Mouse (Mus musculus) urinary bladder, postnatal 4 days (tissue): ENCODE results near the gene Itgb5.

Experiments
- DNase-seq, 2 experiments: peaks; one replicate each; pipeline ENCODE4 v3.0.0; 2021 to 2022; ENCODE audit warnings: low spot score in 2 of 2

Itgb5 gene

DNA sequence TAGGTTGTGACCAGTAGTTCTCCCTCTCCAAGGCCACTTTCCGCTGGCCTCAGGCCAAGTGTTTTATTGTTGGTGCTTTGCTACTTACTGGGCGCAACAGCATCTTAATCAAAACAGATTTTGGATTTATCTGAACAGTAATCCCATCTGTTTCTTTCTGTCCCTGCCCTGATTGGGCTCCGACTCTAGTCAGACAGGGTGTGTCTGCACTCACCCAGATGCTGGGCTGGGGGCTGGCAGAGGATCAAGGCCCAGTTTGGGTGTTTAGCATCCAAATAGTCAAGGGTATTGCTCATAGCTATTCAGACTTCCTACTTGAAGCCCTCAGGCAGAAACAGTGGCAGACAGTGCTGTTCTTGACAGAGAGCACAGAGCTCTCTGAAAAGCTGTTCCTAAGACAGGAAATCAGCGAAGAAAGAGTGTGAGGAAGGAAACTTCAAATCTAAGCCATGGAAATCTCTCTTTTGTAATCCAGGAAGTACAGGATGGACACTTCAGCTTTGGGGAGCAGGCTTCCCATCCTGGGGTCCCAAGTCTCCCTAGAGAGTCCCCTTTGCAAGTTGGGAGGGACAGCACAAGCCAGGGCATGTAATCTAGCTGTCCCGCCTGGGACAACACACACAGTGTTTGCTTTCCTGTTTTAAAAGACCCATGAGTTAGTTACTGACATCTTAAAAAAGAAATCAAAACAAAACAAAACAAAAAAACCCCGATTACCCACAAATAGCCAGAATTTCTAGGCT is 48.7 kb downstream of the Itgb5 start:
- peak; percentile 68 to 70 for DNase-seq

DNA sequence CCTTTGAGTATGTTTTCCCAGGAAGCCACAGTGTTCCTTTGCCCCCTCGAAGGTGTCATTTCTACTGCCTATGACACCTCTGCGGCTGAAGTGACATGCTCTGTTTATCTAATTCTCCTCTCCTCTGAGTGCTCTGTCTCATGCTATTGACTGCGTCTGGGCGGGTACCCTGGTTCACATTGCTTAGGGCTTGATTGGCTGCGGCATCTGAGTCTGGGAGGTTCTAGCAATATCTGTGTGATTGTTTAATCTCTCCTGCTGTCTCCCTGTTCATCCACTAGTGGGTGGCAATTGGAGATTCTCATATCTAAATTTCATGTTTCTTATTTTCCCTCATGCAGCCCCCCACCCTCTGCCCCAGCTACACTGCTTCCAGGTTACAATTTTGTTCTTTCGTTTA is 49.6 kb downstream of the Itgb5 start:
- no peak for DNase-seq

GRCm38 (mm10) chr16:33879556-33879955 is 50.1 kb downstream of the Itgb5 start:
- no peak for DNase-seq

- DNase-seq: no peak
These were observed 51.3 kb downstream of the Itgb5 start for GRCm38 (mm10) chr16:33880765-33881164.

GRCm38 (mm10) chr16:33882540-33882939 is 53.1 kb downstream of the Itgb5 start:
- peak in 1 of 2 experiments; percentile 48 for DNase-seq

GRCm38 (mm10) chr16:33883046-33883975 is 53.8 kb downstream of the Itgb5 start:
- peak in 1 of 2 experiments; percentile 61 for DNase-seq

DNA sequence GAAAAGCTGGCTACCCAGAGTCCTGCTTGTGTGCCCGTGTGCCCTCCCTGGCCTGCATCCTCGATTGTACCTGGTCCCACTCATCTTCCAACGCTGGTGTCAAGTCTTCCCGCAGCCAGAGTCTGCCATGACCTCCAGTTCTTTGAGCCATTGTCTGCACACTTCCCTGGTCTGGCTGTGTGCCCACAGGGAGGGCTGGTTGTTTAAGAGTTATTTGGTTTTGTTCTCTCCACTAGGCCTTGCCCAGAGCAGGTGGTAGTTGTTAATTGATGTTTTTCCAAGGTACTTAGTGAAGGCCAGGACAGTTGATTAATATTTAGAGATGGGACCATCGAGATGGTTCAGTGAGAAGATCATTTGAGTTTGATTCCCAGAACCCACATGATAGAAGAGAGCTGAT is 54.7 kb downstream of the Itgb5 start:
- DNase-seq: no peak

GRCm38 (mm10) chr16:33885021-33885471 is 55.6 kb downstream of the Itgb5 start:
- no peak for DNase-seq

DNA sequence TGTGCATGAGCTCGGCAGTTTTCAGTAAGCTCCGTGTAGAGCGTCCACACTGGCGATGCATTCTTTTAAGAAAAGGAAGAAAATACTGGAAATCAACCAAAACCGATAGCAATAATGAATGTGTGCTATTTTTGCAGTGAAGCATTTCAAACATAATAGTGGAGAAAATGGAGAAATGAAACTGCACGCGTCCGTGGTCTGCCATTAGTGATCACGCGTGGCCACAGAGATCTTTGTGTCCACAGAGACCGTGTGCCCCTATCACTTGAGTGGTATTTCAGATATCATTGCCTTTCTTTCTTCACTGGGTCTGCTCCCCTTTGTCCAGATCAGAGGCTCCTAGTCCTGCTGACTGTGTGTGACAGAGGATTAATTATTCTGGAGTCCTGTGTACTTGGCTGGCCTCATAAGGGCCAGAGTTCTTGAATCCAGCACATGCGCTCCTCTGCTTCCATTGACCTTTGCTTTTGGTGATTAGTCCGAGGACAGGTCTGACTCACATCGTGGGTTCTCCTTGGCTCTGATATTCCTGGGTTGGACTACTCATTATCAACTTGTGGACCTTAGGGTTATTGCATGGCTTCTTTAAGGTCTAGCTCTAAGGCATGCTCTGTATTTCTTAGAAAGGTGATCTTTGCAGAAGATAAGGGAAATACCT is 56.3 kb downstream of the Itgb5 start:
- no peak for DNase-seq

DNA sequence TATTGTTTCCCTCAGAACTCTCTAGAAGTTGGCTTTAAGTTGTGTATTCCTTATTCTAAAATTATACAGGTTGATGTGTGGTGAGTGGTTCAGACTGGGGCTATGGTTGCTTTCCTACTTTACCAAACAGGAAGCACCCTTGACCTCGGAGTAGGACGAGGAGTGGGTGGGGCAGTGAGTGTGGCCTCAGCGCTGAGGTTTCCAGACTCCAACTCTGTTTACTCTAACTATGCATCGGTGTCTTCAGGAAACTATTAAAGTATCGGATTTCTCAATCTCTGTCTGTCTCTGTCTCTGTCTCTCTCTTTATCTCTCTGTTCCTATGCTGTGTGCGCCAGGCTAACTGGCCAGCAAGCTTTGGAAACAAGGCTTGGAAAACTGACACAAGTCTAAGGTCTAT is 57.2 kb downstream of the Itgb5 start:
- DNase-seq: no peak

GRCm38 (mm10) chr16:33887981-33888380 is 58.5 kb downstream of the Itgb5 start:
- DNase-seq: no peak

DNA sequence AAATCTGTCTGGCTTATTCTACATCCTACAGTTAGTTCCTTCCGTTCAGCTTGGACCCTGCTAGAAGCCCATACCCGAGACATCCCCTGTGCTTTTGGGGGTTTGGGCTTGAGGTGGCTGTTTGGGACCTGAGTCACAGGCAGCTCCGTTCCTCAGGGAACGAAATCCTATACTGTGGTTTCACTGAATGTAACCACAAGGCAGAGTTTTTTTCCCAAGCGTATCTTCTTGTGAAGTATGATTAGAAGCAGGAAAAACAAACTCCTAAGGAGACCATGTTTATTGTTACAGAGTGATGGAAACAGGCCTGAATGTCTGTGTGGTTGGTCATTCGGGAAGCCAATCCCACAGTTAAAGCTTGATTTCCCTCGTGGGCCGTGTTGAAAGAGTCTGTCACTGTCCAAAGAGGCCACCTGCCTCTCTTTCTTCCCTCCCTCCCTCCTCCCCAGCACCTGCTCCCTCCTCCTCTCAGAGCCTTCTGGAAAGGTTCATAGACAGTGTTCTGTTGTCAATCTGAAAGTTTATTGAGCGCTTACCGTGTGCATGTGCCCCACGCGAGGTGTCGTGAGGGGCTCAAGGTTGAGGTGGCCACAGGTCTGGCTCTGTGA is 59.6 kb downstream of the Itgb5 start:
- no peak for DNase-seq

GRCm38 (mm10) chr16:33891099-33891498 is 61.6 kb downstream of the Itgb5 start:
- no peak for DNase-seq

GRCm38 (mm10) chr16:33891561-33892281 is 62.3 kb downstream of the Itgb5 start:
- peak; percentile 75 to 92 for DNase-seq

GRCm38 (mm10) chr16:33892539-33892938 is 63.1 kb downstream of the Itgb5 start:
- no peak for DNase-seq

DNA sequence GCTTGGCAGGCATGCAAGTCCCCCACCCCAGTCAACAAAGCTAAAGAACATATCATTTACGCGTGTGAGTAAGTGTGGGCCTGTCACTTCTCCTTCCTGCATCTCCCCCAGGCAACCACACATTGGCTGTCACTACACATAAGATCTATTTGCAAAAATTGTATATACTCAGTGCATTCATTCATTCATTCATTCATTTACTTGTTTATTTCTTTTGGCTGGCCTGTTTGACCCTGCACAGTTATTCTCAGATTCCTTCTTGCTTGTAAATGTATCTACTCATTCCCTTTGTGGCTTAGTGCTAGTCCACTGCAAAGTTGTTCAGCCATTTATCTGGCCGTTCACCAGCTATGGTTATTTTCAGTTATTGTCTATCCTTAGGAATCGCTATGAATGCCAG is 64.3 kb downstream of the Itgb5 start:
- DNase-seq: no peak

GRCm38 (mm10) chr16:33894449-33894848 is 65.0 kb downstream of the Itgb5 start:
- DNase-seq: no peak

GRCm38 (mm10) chr16:33895690-33896089 is 66.2 kb downstream of the Itgb5 start:
- DNase-seq: no peak

GRCm38 (mm10) chr16:33896801-33897200 is 67.3 kb downstream of the Itgb5 start:
- no peak for DNase-seq

DNA sequence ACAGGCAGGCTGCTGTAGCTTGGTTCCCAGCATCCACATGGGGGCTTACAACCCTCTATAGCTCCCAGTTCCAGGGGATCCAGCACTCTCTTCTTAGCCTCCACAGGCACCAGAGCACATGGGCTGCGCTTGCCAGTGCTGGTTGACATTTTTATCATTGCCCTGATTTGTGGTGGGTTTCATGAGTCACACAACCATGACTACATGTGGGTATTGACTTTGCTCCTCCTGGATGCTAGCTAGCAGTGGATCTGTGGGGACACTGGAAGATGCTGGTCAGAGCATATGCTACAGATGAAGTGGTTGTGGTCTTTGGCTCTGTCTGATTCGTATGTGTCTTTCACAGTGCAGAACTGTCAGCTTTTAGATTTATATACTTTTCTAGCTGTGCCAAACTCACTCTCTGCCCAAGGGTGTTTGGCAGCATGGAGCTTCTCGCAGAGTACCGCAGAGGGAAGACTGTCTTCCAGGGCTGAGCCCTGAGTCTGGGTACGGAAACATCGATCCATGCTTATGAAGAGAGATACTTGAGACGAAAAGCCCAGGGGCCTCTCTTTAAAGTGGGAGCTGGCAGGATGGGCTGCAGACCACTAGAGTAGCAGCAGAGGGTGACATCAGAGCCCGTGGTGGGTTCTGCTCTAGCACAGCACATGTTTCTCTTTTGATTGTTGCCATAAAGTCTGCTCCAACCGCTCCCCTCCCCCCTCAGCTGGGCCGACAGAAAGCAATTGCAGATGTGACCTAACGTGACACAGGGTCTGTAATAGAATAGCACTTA is 74.4 kb downstream of the Itgb5 start:
- DNase-seq: no peak
